Mouse (Mus musculus) CD4-positive helper T cell, adult 2 months (primary cell): ENCODE measurements around the gene Tubb3.
A peak's percentile ranks its signal among the peaks of the same experiment; 100 is the strongest.
"Not testable (repeated sequence)": the region's sequence is repeated elsewhere in the genome, so short reads cannot be mapped to it uniquely, and the experiment has no call there.

Source experiments
- DNase-seq: peaks from one replicate; pipeline ENCODE4 v3.0.0-alpha.2; 2012; ENCODE audit warnings: low read depth, missing footprints, low spot score

Tubb3 gene

DNA sequence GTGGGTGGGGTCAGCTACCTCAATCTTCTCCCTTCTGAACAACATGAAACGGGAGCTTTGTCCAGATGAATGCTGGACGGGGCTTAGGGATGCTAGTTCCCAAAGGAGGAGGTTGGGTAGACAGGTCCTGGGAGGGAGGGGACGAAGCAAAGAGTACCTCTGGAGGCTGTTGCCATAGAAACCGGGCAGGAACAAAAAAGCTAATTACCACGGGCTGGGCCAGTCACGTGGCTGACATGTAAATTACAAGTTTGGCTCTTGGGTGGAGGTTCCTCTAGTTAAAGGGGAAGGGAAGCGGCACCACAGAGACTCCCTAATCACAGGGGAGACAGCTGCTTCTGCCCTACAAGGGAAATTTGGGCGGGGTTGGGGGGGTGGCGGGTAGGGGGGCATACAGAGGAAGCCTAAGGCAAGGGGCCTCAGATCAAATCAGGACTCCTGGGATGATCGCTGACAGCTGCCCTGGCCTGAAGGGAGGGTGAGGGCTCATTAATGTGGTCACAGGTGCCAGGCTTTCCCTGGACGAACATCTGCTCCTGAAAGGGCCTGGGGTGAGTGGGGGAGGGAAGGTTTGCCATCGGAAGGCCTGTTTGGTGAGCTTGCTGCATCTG, 1.4 kb downstream of the Tubb3 start:
- DNase-seq = peak; percentile 64

- no peak for DNase-seq
Measured at GRCm38 (mm10) chr8:123414255-123414654, 3.0 kb downstream of the Tubb3 start.

- DNase-seq = not testable (repeated sequence)
Measured at GRCm38 (mm10) chr8:123414997-123415696, 3.9 kb downstream of the Tubb3 start.

GRCm38 (mm10) chr8:123415967-123416943, 5.0 kb downstream of the Tubb3 start:
- peak; percentile 66 for DNase-seq

DNA sequence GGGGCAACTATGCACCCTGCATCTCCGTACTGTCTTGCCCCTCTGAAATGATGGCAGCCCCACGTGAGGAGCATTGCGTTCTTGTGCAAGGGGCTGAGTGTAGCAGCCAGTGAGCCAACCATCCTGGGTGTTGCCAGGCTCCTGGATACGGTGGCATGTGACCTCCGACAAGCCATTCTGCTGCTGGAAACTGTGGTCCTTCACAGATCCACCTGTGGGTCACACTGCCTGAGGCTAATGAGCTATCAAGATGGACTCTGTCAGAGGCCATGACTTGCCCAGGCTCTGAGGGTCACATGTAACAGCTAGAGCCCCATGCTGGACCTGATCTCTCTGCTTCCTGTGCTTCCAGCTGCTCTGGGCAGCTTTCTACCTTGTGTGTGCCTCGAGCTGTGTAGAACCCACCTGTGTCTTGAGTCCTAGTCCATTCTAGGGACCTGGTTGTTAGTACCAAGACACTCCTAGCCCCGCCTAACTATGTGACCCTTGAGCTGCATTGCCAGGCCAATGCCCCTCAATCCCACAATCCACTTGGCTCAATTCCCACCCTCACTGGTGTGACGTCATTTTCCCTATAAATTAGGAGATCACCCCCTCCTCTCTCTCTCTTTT, 5.8 kb downstream of the Tubb3 start:
- DNase-seq = no peak

GRCm38 (mm10) chr8:123419711-123420110, 8.5 kb downstream of the Tubb3 start:
- DNase-seq = no peak

DNA sequence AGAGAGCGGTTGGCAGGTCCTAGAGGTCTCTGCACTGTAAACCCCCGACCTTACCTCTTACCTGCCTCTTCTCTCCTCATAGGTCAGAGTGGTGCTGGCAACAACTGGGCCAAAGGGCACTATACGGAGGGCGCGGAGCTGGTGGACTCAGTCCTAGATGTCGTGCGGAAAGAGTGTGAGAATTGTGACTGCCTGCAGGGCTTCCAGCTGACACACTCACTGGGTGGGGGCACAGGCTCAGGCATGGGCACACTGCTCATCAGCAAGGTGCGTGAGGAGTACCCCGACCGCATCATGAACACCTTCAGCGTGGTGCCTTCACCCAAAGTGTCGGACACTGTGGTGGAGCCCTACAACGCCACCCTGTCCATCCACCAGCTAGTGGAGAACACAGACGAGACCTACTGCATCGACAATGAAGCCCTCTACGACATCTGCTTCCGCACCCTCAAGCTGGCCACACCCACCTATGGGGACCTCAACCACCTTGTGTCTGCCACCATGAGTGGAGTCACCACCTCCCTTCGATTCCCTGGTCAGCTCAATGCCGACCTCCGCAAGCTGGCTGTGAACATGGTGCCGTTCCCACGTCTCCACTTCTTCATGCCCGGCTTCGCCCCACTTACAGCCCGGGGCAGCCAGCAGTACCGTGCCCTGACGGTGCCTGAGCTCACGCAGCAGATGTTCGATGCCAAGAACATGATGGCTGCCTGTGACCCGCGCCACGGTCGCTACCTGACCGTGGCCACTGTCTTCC, 9.5 kb downstream of the Tubb3 start:
- no peak for DNase-seq

DNA sequence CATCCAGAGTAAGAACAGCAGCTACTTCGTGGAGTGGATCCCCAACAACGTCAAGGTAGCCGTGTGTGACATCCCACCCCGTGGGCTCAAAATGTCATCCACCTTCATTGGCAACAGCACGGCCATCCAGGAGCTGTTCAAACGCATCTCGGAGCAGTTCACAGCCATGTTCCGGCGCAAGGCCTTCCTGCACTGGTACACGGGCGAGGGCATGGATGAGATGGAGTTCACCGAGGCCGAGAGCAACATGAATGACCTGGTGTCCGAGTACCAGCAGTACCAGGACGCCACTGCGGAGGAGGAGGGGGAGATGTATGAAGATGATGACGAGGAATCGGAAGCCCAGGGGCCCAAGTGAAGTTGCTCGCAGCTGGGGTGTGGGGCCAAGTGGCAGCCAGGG, 10.1 kb downstream of the Tubb3 start:
- DNase-seq = no peak

- DNase-seq = peak; percentile 66
Measured at GRCm38 (mm10) chr8:123422056-123422780, 11.0 kb downstream of the Tubb3 start.

DNA sequence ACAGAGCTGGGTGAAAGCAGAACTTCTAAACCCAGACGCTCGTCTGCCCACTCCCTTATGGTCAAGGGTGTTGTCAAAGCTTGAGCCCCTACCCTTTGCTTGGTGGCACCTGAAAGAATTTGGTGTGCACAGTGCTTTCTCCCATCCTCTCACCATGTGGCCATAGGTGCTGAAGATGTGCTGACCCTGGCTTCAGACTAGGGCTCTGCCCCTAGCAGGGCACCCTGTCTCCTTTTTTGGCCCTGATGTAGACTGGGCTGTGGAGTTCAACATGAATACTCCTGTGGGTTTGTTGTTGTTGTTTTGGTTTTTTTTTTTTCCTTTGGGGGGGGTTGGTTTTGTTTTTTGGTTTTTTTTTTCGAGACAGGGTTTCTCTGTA, 11.5 kb downstream of the Tubb3 start:
- no peak for DNase-seq

- DNase-seq = no peak
Measured at GRCm38 (mm10) chr8:123423441-123423840, 12.2 kb downstream of the Tubb3 start, which contains the start of gene Def8. Gene Def8, plus strand, starts transcription at chr8:123423527.

- no peak for DNase-seq
Measured at GRCm38 (mm10) chr8:123426511-123427509, 15.6 kb downstream of the Tubb3 start.

DNA sequence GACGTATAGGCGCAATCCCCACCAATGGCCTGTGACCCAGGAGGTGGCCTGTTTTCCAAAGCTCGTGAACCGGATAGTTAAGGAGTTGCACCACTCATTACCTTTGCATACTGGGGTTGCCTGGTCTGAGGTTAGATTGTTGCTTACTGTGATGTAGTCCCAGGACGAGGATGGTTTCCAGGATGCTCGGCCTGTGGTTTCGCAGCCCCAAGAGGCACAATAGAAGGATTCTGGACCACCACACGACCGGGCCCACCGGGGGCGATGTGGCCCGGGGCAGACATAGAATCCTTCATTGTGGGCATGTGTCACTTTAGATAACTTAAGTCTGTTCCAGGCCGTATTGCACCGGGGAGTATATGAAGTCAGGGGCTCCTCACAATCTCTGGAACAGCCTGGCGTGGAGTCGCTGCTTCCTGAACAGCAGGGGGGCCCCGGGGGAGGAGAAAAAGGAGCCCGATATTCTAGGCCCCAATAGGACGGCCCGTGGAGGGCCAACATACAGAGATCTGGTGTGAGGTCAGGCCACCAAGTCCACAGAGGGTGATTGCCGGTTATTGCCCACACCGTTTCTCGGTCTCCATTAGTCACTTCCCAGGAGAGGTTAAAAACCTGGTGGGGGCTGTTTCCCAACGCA, 16.5 kb downstream of the Tubb3 start:
- no peak for DNase-seq

DNA sequence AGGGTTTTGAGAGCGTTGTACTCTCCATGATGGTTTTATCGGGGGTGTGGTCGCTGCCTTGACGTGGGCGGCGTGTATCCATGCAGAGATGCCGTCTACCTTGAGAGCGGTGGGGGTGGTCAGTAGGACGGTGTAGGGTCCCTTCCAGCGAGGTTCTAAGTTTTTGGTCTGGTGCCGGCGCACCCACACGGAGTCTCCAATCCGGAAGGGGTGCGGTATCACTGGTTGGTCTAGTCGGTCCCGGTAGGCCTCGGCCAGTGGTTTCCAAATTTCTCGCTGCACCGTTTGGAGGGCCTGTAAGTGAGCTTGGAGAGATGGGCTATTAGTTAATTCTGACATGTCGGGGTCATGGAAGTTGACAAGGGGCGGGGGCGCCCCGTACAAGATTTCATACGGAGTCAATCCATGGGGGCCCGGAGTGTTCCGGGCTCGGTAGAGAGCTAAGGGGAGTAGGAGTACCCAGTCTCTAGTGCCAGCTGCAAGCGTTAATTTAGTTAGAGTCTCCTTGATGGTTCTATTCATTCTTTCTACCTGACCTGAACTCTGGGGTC, 17.2 kb downstream of the Tubb3 start:
- no peak for DNase-seq

- no peak for DNase-seq
Measured at GRCm38 (mm10) chr8:123428939-123429721, 17.9 kb downstream of the Tubb3 start.

- DNase-seq = not testable (repeated sequence)
Measured at GRCm38 (mm10) chr8:123429722-123430013, 18.4 kb downstream of the Tubb3 start.

GRCm38 (mm10) chr8:123430936-123431335, 19.7 kb downstream of the Tubb3 start:
- not testable (repeated sequence) for DNase-seq
